Mouse (Mus musculus) embryonic stem cell, embryonic (primary cell): ENCODE measurements around the gene Wee2.

Source experiments
- CTCF ChIA-PET, 4 experiments: fragments of 300-600 bp in 2 of 4; fragments of 350-600 bp in 2 of 4; sonication (Branson Sonifier 250); formaldehyde crosslinking; loops; one replicate each; lab custom pipeline; 2022; ENCODE audit warnings: inconsistent platforms in 2 of 4; lab: Charles Lee
- POLR2A ChIA-PET, 4 experiments: fragments of 300-600 bp in 2 of 4; fragments of 350-600 bp in 2 of 4; sonication (Branson Sonifier 250); formaldehyde crosslinking; loops; one replicate each; lab custom pipeline; 2022; ENCODE audit warnings: antibody characterized with exemption in 4 of 4, inconsistent platforms in 1 of 4; lab: Charles Lee

Gene Wee2

GRCm38 (mm10) chr6:40431356-40431755 lies 7.5 kb upstream of the Wee2 start:
- POLR2A ChIA-PET = interaction anchor here in 1 of 4 experiments (1.1 kb wide), 1 partner anchor 46 kb away, joined by 4 read pairs; no protein-coding TSS in a partner anchor
- CTCF ChIA-PET = interaction anchor here in 1 of 4 experiments (2.1 kb wide), 1 partner anchor 8 kb away, joined by 5 read pairs; no protein-coding TSS in a partner anchor

GRCm38 (mm10) chr6:40431812-40432211 lies 7.1 kb upstream of the Wee2 start:
- POLR2A ChIA-PET = interaction anchor here in 1 of 4 experiments (1.1 kb wide), 1 partner anchor 46 kb away, joined by 4 read pairs; no protein-coding TSS in a partner anchor
- CTCF ChIA-PET = interaction anchor here in 1 of 4 experiments (2.1 kb wide), 1 partner anchor 8 kb away, joined by 5 read pairs; no protein-coding TSS in a partner anchor

DNA sequence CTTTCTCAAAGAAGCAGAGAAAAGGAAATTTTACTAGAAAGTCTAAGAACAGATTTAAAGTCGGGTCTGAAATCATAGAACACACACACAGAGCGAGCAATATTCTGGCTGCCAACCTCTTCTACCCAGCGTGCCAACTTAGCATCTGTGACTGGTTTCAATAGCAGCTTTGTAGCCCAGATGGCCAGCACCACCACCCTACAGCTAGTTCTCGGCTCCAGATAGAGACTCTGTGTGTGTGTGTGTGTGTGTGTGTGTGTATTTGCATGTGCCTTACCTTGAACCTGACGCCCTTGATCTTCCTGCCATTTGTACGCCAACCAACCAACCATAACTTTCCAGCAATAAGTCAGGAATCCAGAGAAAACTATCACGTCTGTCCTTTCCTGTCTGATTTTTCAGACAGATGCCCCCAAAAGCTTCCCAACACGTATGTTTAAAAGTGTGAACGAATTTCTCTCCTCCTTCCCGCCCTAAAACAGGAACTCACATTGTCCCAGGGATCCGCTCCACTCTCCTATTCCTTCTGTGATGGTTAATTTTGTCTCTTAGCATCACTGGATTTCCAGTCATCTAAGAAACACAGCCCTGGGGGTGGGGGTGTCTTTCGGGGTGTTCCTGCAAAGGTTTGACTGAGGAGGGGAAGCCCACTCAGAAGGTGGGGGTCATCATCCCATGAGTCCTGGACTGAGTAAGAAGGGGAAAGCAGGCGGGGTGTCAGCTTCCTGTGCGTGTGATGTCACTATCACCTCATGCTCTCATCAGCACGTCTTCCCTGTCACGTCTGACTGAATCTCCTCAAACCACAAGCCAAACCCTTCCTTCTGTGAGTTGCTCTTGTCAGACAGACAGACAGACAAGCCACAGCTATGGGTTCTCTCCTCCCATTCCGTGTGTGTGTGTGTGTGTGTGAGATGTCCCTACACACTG lies 6.3 kb upstream of the Wee2 start:
- ChIA-PET CTCF (interaction anchor here in 1 of 4 experiments (2.1 kb wide), 1 partner anchor 9 kb away, joined by 5 read pairs; no protein-coding TSS in a partner anchor), POLR2A (no interaction called here)

DNA sequence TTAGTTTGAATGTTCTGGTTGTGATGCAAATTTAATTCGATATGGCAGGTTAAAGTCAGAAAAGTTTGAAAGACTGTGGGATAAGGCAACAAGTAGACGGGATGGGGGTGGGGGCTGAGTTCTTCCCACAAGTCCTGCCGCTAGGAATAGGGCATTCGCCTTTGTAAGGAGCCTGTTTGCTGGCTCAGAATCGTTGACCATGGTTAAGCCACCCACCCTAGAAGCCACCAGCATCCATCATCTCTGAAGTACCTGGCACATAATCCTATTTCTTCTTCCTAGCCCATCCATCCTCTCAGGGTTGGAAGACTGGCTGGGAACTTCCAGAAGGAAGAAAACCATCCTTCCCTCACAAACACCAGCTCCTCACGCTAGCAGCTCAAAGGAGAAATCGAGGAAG lies 4.2 kb upstream of the Wee2 start:
- POLR2A ChIA-PET = interaction anchor here (0.6 to 2.0 kb wide), 14 partner anchors 13 to 733 kb away, joined by 3 to 5 read pairs (median 4); partner anchors contain the start of genes Agk (in 1 of the 4) and Ssbp1 (in 1 of the 4)
- CTCF ChIA-PET = interaction anchor here in 3 of 4 experiments (0.9 to 2.8 kb wide), 6 partner anchors 8 to 31 kb away, joined by 3 to 16 read pairs (median 4); no protein-coding TSS in a partner anchor

DNA sequence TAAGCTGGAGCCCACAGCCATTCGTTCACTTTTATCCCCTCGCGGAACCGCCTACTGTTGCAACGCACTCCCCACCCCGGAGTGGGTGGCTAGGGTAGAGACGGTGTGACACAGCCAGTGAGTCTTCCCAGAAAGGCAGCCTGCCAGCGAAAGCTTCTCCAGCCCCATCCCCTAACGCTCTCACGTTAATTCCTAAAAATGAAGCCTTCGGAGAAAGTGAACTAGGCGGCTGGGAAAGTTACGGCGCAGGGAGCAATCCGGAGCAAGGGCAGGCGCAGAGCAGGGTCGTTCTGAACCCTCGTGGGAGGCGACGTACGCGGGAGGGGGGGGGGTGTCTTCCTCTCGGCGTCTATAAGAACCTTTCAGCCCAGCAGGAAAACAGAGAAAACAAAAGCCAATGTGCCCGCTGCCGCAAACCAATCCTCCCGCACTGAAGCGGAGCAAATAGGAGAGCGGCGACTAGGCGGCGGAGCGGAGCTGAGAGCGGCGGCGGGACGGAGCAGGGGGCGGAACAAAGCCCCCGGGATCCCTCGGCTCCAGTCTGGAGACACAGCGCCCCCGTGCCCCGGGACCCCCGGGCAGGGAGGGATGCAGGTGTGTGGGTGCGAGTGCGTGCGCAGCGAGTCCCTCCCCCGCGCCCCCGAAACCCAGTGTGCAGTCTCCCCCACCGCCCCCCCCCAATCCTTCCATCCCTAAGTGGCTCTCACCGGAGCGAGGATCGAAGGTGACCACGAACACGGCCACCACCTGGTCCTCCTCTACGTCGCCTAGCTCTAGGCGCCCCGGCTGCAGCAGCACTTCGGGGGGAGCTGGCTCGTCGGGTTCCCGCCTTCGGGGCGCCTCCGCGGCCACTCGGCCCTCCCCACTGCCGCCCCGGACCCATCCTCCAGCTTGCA lies 3.5 kb upstream of the Wee2 start:
- CTCF ChIA-PET = interaction anchor here in 3 of 4 experiments (0.6 to 2.8 kb wide), 7 partner anchors 8 to 631 kb away, joined by 4 to 16 read pairs (median 7); no protein-coding TSS in a partner anchor

DNA sequence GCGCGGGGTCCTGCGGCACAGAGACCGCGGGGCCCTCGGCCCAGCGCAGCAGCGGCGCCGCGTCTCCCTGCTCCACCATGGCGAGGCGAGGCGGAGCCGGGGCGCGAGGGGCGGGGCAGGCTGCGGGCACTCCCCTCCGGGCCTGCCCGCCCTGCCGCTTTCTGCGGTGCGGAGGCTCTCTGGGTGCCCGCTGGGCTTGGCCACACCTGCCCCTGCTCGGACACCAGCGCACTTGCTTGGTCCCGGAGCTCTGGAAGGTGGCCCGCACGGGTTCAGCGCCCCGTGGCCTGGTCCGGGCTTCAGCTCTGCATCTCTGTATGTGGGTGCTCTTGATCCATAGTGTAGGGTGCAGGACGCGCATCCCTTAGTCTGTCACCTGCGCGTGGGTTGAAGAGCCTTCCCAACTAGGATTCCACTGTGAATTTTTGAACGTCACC lies 2.8 kb upstream of the Wee2 start, which contains the start of gene E330009J07Rik:
TSS of gene E330009J07Rik (minus strand) at position 89 of the 437 bp plus-strand sequence.
- CTCF ChIA-PET = interaction anchor here in 3 of 4 experiments (0.6 to 2.8 kb wide), 5 partner anchors 13 to 631 kb away, joined by 4 to 16 read pairs (median 8); no protein-coding TSS in a partner anchor
- POLR2A ChIA-PET = interaction anchor here (0.6 to 1.6 kb wide), 14 partner anchors 8 to 565 kb away, joined by 3 to 7 read pairs (median 4); no protein-coding TSS in a partner anchor

More for the DNA sequence above, 3.5 kb upstream of the Wee2 start:
- POLR2A ChIA-PET = interaction anchor here (0.6 to 2.0 kb wide), 26 partner anchors 8 to 733 kb away, joined by 3 to 7 read pairs (median 4); partner anchors contain the start of genes Agk (in 1 of the 4) and Ssbp1 (in 1 of the 4)

DNA sequence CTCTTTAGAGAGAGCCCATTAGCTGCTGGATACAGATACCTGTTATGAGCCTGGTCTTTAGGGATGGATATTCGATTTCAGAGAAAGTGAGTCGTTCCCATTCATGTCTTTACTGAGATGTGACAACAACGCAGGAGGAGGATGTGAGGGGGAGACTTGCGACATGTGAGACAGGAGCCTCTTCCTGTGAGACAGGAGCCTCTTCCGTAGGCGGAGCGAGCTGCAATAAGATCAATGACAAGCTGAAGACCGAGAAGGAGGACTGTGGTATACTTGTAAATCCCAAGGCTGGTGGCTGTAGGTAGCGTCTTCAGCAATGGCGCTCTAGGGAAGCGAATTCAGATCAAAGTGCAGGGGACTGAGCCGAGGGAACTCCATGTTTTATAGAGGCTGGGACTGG lies 843 bp downstream of the Wee2 start:
- ChIA-PET POLR2A (interaction anchor here in 1 of 4 experiments (0.6 kb wide), 1 partner anchor 12 kb away, joined by 3 read pairs; no protein-coding TSS in a partner anchor), CTCF (interaction anchor here in 1 of 4 experiments (1.5 kb wide), 1 partner anchor 46 kb away, joined by 3 read pairs; no protein-coding TSS in a partner anchor)

DNA sequence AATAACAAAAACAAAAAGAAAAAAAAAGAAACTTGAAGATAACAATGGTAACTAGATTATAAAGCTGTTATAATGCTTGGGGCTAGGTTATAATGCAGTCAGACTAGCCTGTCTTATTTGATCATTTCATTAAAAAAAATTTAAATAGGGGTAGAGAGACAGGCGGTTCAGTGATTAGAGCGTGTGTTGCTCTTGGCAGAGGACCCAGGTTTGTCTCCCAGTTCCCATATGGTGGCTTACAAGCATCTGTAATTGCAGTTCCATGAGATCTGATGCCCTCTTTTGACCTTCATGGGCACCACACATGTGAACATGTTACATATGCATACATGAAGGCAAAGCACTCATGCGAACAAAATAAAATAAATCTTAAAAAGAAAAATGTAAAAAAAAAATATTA lies 2.4 kb downstream of the Wee2 start:
- ChIA-PET POLR2A (no interaction called here), CTCF (interaction anchor here in 1 of 4 experiments (1.0 kb wide), 1 partner anchor 13 kb away, joined by 3 read pairs; no protein-coding TSS in a partner anchor)

DNA sequence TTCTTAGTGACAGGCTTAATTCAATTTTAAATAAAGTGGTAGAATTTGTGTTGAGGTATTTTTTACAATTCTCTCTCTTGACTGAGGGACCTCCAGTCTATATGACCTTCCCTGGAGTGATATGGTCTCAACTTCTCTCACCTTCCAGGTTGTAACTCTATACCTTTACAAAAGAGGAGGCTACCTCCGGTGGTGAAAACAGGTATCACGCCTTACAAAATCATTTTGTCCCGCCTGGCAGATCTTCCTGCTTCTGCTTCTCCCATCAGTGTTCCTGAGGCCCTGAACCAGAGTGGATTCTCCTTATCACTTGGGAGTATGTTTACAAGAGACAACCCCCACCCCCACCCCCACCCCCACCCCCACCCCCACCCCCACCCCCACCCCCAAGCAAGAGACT lies 2.9 kb downstream of the Wee2 start:
- CTCF ChIA-PET = no interaction called here
- POLR2A ChIA-PET = no interaction called here

DNA sequence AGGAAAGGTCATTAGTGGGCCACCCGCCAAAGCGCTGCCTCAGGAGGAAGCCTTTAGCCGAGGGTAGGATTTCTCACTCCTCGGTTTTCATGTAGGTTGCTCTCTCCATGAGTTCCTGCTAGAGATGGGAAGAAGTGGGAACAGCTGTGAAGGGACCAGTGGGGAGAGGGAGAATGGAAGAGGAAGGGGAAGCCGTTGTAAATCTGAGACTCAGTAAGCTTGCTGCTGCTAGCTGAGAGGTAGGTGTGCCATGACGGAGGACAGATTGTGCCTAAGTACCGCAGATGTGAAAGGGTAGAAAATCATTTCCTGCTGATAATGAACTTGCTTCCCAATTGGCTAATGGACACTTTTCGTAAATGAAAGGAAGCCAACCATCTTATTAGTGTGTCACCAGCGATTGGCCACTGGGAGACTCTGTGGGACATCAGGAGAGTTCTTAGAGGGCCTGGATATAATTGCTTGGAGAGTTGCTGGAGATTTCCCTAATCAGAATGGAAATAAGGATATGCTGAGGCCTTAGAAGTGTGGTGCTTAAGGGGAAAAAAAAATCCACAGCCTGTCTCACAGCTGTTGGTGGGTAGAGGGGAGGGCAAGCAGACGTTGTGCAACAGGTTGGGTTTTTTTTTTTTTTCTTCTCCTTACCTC lies 4.5 kb downstream of the Wee2 start:
- CTCF ChIA-PET = interaction anchor here in 1 of 4 experiments (1.3 to 2.1 kb wide), 2 partner anchors 9 to 11 kb away, joined by 4 to 6 read pairs; no protein-coding TSS in a partner anchor
- POLR2A ChIA-PET = interaction anchor here in 1 of 4 experiments (0.7 kb wide), 1 partner anchor 427 kb away, joined by 3 read pairs; no protein-coding TSS in a partner anchor

DNA sequence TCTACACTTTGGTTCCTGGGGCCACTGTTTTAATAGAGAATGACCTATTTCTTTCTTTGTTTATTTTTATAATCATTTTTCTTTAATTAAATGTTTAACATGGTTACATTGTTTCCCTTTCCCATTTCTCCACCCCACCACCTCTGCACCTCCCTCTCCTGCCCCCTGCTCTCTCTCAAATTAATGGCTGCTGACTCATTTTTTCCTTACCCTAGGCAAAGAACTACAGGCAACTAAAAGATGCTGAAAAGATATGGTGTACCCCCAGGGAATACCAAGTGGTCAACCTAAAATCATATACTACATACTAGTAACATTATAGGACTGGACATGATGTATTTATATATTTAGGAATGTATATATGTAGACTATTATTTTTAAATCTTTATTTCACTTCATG lies 9.7 kb downstream of the Wee2 start:
- POLR2A ChIA-PET = interaction anchor here in 1 of 4 experiments (1.1 to 1.8 kb wide), 2 partner anchors 13 to 24 kb away, joined by 3 to 4 read pairs; partner anchors contain the start of gene E330009J07Rik
- CTCF ChIA-PET = no interaction called here

GRCm38 (mm10) chr6:40454436-40455041 lies 15.7 kb downstream of the Wee2 start:
- CTCF ChIA-PET = interaction anchor here (0.5 to 2.2 kb wide), 32 partner anchors 8 to 1955 kb away, joined by 3 to 15 read pairs (median 4); partner anchors contain the start of genes E330009J07Rik (in 1 of the 4), Ssbp1 (in 1 of the 4) and Wee2 (in 1 of the 4)
- POLR2A ChIA-PET = interaction anchor here in 3 of 4 experiments (0.7 to 2.6 kb wide), 6 partner anchors 19 to 1959 kb away, joined by 3 to 7 read pairs (median 4); partner anchors contain the start of gene E330009J07Rik (in 1 of the 3)

DNA sequence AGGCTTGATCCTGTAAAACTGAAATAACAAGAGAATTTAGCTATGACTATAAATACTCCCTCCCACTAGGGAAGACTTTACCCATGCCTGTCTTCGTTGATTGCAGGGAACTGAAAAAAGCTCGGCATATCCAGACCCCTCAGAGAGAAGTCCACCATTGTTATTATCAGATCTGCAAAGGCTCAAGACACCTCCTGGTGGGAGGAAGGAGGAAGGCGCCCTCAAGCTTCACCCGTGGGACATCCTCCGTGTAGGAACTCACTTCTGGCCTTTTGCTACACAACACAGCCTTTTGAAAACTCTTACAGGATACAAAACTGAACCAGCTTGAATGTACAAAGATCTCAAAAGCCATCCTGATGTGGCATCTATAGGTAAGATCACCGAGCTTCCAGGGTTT lies 26.8 kb downstream of the Wee2 start:
- ChIA-PET CTCF (interaction anchor here (0.6 to 3.5 kb wide), 10 partner anchors 11 to 229 kb away, joined by 3 to 15 read pairs (median 4); no protein-coding TSS in a partner anchor), POLR2A (interaction anchor here in 1 of 4 experiments (1.0 to 2.9 kb wide), 2 partner anchors 10 to 12 kb away, joined by 4 to 10 read pairs; no protein-coding TSS in a partner anchor)

GRCm38 (mm10) chr6:40470916-40471719 lies 32.2 kb downstream of the Wee2 start, which contains the start of gene Ssbp1:
TSS of gene Ssbp1 (plus strand) at chr6:40471352.
- ChIA-PET POLR2A (interaction anchor here (0.5 to 2.1 kb wide), 12 partner anchors 12 to 598 kb away, joined by 3 to 10 read pairs (median 4); partner anchors contain the start of genes Agk (in 2 of the 4) and Tmem178b (in 1 of the 4)), CTCF (interaction anchor here in 2 of 4 experiments (0.9 to 1.0 kb wide), 3 partner anchors 17 to 235 kb away, joined by 3 to 5 read pairs (median 4); no protein-coding TSS in a partner anchor)

- ChIA-PET CTCF (interaction anchor here in 2 of 4 experiments (0.9 to 1.0 kb wide), 3 partner anchors 17 to 235 kb away, joined by 3 to 5 read pairs (median 4); no protein-coding TSS in a partner anchor), POLR2A (interaction anchor here (0.5 to 2.7 kb wide), 14 partner anchors 11 to 599 kb away, joined by 3 to 42 read pairs (median 4); partner anchors contain the start of genes Agk (in 2 of the 4), E330009J07Rik (in 2 of the 4) and Tmem178b (in 1 of the 4))
These were observed 32.8 kb downstream of the Wee2 start for GRCm38 (mm10) chr6:40471720-40472010.
